Mouse (Mus musculus) liver, embryonic 18 days (tissue): Measurements from ENCODE around the gene Acy3. TPM values are rescaled to one million over a fixed set of nuclear protein-coding genes. Genes with fewer than 3 reads are reported as not detected.

ENCODE experiments used
- polyA plus RNA-seq: library from polyadenylated mRNA; depleted of rRNA; stranded (reverse); fragments of >200 nt; gene quantifications from 2 replicates; pipeline ENCODE4 v1.2.3, GENCODE M21; 2012; rRNA removed

The Acy3 gene
- 11.6 and 14.0 TPM in 2 replicates for polyA plus RNA-seq

GRCm38 (mm10) chr19:3986334-3986733 is at the start of gene Acy3:
Gene Acy3, plus strand, starts transcription at chr19:3986570.

GRCm38 (mm10) chr19:3958470-3958869 is 27.9 kb upstream of the Acy3 start, which contains the start of gene Aldh3b3:
Gene Aldh3b3, plus strand, starts transcription at chr19:3958645.

GRCm38 (mm10) chr19:3972229-3972628 is 14.1 kb upstream of the Acy3 start, which contains the start of gene Aldh3b2:
Gene Aldh3b2, plus strand, starts transcription at chr19:3972328.

GRCm38 (mm10) chr19:3992416-3992815 is 6.0 kb downstream of the Acy3 start, which contains the start of gene Tbx10:
Gene Tbx10, plus strand, starts transcription at chr19:3992752.

GRCm38 (mm10) chr19:4000119-4000900 is 13.9 kb downstream of the Acy3 start, which contains the start of the genes Nudt8 and Gm49405:
Gene Nudt8, plus strand, starts transcription at chr19:4000580.
Gene Gm49405, plus strand, starts transcription at chr19:4000626.

GRCm38 (mm10) chr19:4003112-4003511 is 16.7 kb downstream of the Acy3 start, which contains the start of gene Doc2g:
Gene Doc2g, plus strand, starts transcription at chr19:4003313.

GRCm38 (mm10) chr19:4012432-4013022 is 26.2 kb downstream of the Acy3 start, which contains the start of gene Ndufv1:
Gene Ndufv1, minus strand, starts transcription at chr19:4012806.

GRCm38 (mm10) chr19:4037788-4038232 is 51.4 kb downstream of the Acy3 start, which contains the start of gene Gstp1:
Gene Gstp1, minus strand, starts transcription at chr19:4037985.

Other genes with a start within 250 kb of the Acy3 start
- 7.2 and 7.8 TPM in 2 replicates for gene Kmt5b, start 219.1 kb upstream of the Acy3 start, polyA plus RNA-seq
- gene Chka, start 134.8 kb upstream of the Acy3 start, polyA plus RNA-seq, result 36.1 and 46.3 TPM in 2 replicates
- 87.5 and 103 TPM in 2 replicates for gene Tcirg1, start 79.4 kb upstream of the Acy3 start, polyA plus RNA-seq
- 113 and 118 TPM in 2 replicates for gene Ndufs8, start 73.8 kb upstream of the Acy3 start, polyA plus RNA-seq
- 9.4 and 9.6 TPM in 2 replicates for gene Aldh3b1, start 56.8 kb upstream of the Acy3 start, polyA plus RNA-seq
- 56.6 and 56.7 TPM in 2 replicates for gene Unc93b1, start 51.4 kb upstream of the Acy3 start, polyA plus RNA-seq
- 0.14 and 0.28 TPM in 2 replicates for gene Aldh3b3, start 27.9 kb upstream of the Acy3 start, polyA plus RNA-seq
- gene Aldh3b2, start 14.2 kb upstream of the Acy3 start, polyA plus RNA-seq, result 0.11 and 0.17 TPM in 2 replicates
- gene Tbx10, start 6.2 kb downstream of the Acy3 start, polyA plus RNA-seq, result not detected in 2 replicates
- 2.2 and 2.5 TPM in 2 replicates for gene Nudt8, start 14.0 kb downstream of the Acy3 start, polyA plus RNA-seq
- 0.61 and 0.75 TPM in 2 replicates for gene Gm49405, start 14.1 kb downstream of the Acy3 start, polyA plus RNA-seq
- 1.7 and 2.2 TPM in 2 replicates for gene Doc2g, start 16.7 kb downstream of the Acy3 start, polyA plus RNA-seq
- gene Ndufv1, start 26.2 kb downstream of the Acy3 start, polyA plus RNA-seq, result 80.0 and 84.9 TPM in 2 replicates
- gene Gstp1, start 51.4 kb downstream of the Acy3 start, polyA plus RNA-seq, result 320 and 356 TPM in 2 replicates
- gene Gstp2, start 59.5 kb downstream of the Acy3 start, polyA plus RNA-seq, result 5.6 and 7.9 TPM in 2 replicates
- gene Gstp3, start 73.0 kb downstream of the Acy3 start, polyA plus RNA-seq, result 225 and 276 TPM in 2 replicates
- 0.32 and 0.84 TPM in 2 replicates for gene Cabp2, start 95.0 kb downstream of the Acy3 start, polyA plus RNA-seq
- 72.2 and 73.8 TPM in 2 replicates for gene Cdk2ap2, start 110.6 kb downstream of the Acy3 start, polyA plus RNA-seq
- 13.3 and 16.3 TPM in 2 replicates for gene Pitpnm1, start 113.4 kb downstream of the Acy3 start, polyA plus RNA-seq
- 35.5 and 43.9 TPM in 2 replicates for gene Aip, start 139.3 kb downstream of the Acy3 start, polyA plus RNA-seq
- gene Gpr152, start 153.2 kb downstream of the Acy3 start, polyA plus RNA-seq, result not detected in 2 replicates
- gene Cabp4, start 157.5 kb downstream of the Acy3 start, polyA plus RNA-seq, result 0.22 and 0.31 TPM in 2 replicates
- gene Coro1b, start 162.0 kb downstream of the Acy3 start, polyA plus RNA-seq, result 80.4 and 82.0 TPM in 2 replicates
- gene Ptprcap, start 167.0 kb downstream of the Acy3 start, polyA plus RNA-seq, result 21.9 and 27.1 TPM in 2 replicates
- gene Rps6kb2, start 176.8 kb downstream of the Acy3 start, polyA plus RNA-seq, result 14.6 and 16.1 TPM in 2 replicates
- gene Carns1, start 188.9 kb downstream of the Acy3 start, polyA plus RNA-seq, result 2.3 and 2.4 TPM in 2 replicates
- 9.0 and 11.5 TPM in 2 replicates for gene Tbc1d10c, start 204.7 kb downstream of the Acy3 start, polyA plus RNA-seq
- gene Ppp1ca, start 205.5 kb downstream of the Acy3 start, polyA plus RNA-seq, result 176 and 177 TPM in 2 replicates
- gene Rad9a, start 215.1 kb downstream of the Acy3 start, polyA plus RNA-seq, result 13.6 and 14.5 TPM in 2 replicates
- gene Clcf1, start 227.7 kb downstream of the Acy3 start, polyA plus RNA-seq, result 2.0 and 2.2 TPM in 2 replicates
- not detected in 2 replicates for gene AC109138.7, start 227.8 kb downstream of the Acy3 start, polyA plus RNA-seq
- 34.3 and 34.5 TPM in 2 replicates for gene Pold4, start 245.3 kb downstream of the Acy3 start, polyA plus RNA-seq